Mouse (Mus musculus) heart, adult 11 months (tissue): Measurements from ENCODE around the gene Tm2d3.

ENCODE experiments used
- DNase-seq: peaks from one replicate; pipeline ENCODE4 v3.0.0; 2022

Tm2d3 gene

GRCm38 (mm10) chr7:65690869-65691268, at the start of gene Tm2d3:
Gene Tm2d3, plus strand, starts transcription at chr7:65691169.
- DNase-seq, result no peak

- DNase-seq, result peak; percentile 75
Measured at GRCm38 (mm10) chr7:65642371-65643304, 48.3 kb upstream of the Tm2d3 start.

GRCm38 (mm10) chr7:65643861-65644421, 47.0 kb upstream of the Tm2d3 start:
- DNase-seq, result peak; percentile 80

- DNase-seq, result peak; percentile 99
Measured at GRCm38 (mm10) chr7:65644643-65645351, 46.2 kb upstream of the Tm2d3 start, which contains the start of gene Tarsl2. Gene Tarsl2, plus strand, starts transcription at chr7:65644898.

- DNase-seq, result peak; percentile 63
Measured at GRCm38 (mm10) chr7:65645996-65646395, 45.0 kb upstream of the Tm2d3 start.

GRCm38 (mm10) chr7:65650662-65651061, 40.3 kb upstream of the Tm2d3 start:
- DNase-seq, result peak; percentile 15

- DNase-seq, result no peak
Measured at GRCm38 (mm10) chr7:65657490-65658120, 33.4 kb upstream of the Tm2d3 start.

GRCm38 (mm10) chr7:65663225-65663790, 27.7 kb upstream of the Tm2d3 start:
- peak; percentile 10 for DNase-seq

- DNase-seq, result peak; percentile 80
Measured at GRCm38 (mm10) chr7:65663886-65664285, 27.1 kb upstream of the Tm2d3 start.

GRCm38 (mm10) chr7:65667491-65667890, 23.5 kb upstream of the Tm2d3 start:
- DNase-seq, result peak; percentile 73

GRCm38 (mm10) chr7:65678050-65678449, 12.9 kb upstream of the Tm2d3 start:
- no peak for DNase-seq

GRCm38 (mm10) chr7:65678900-65679595, 11.9 kb upstream of the Tm2d3 start:
- peak; percentile 58 for DNase-seq

- DNase-seq, result peak; percentile 80
Measured at GRCm38 (mm10) chr7:65681166-65681565, 9.8 kb upstream of the Tm2d3 start.

- peak; percentile 83 for DNase-seq
Measured at GRCm38 (mm10) chr7:65684256-65684835, 6.6 kb upstream of the Tm2d3 start.

- peak; percentile 68 for DNase-seq
Measured at GRCm38 (mm10) chr7:65686664-65687063, 4.3 kb upstream of the Tm2d3 start.

GRCm38 (mm10) chr7:65691929-65692605, 1.1 kb downstream of the Tm2d3 start:
- DNase-seq, result peak; percentile 74

- DNase-seq, result no peak
Measured at GRCm38 (mm10) chr7:65692883-65693282, 1.9 kb downstream of the Tm2d3 start.

GRCm38 (mm10) chr7:65693301-65693821, 2.4 kb downstream of the Tm2d3 start:
- peak; percentile 98 for DNase-seq

- DNase-seq, result peak; percentile 45
Measured at GRCm38 (mm10) chr7:65696450-65696849, 5.5 kb downstream of the Tm2d3 start.

- peak; percentile 67 for DNase-seq
Measured at GRCm38 (mm10) chr7:65702076-65702475, 11.1 kb downstream of the Tm2d3 start.

- peak; percentile 95 for DNase-seq
Measured at GRCm38 (mm10) chr7:65704818-65705242, 13.9 kb downstream of the Tm2d3 start.
